Mouse (Mus musculus): ENCODE measurements at regions not wholly inside any gene's neighbourhood (a gene's known extent, or its start where the extent isn't known, plus 50 kb on each side); places are given as distances from the start of the nearest gene placed in this dataset.

DNA sequence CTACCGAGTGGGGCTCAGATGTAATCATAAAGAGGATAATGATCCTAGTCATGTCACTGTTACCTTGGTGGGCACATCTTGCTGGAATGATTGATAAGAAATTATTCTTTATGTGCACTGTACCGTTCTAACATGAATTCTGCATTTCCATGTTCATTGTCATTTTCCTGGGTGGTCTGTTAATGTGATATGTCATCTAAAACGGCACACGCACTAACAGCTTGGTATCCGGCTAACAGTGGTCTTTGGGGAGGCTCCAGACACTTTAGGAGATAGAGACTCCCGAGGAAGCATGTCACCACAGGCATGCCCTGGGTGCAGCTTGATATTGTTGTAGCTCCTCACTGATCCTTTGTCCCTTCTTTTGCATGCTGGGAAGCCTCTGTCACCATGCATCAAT, 1096.1 kb downstream of the Car8 start:
- no peak for DNase-seq (ENCODE audit: low spot score)

GRCm38 (mm10) chr4:7112159-7112558, 1126.7 kb downstream of the Car8 start:
- DNase-seq (ENCODE audit: low spot score), result no peak

DNA sequence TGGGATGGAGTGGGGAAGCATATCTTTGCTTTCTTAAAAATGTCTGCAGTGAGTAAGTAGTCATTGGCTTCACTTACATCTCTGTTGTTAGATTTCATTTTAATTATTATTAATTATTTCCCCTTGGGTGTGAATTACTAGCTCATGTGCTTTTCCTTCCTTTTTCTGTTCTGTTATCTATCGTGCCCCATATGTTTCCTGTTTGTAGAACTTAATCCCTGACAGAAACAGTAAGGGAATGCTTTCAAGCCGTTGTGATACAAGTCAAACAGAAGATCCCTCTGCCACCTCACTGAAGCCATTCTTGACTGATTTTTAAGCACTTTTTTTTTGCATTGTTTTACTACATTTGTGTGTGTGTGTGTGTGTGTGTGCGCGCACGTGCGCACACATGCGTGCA, 1145.9 kb downstream of the Car8 start:
- DNase-seq (ENCODE audit: low spot score), result no peak

DNA sequence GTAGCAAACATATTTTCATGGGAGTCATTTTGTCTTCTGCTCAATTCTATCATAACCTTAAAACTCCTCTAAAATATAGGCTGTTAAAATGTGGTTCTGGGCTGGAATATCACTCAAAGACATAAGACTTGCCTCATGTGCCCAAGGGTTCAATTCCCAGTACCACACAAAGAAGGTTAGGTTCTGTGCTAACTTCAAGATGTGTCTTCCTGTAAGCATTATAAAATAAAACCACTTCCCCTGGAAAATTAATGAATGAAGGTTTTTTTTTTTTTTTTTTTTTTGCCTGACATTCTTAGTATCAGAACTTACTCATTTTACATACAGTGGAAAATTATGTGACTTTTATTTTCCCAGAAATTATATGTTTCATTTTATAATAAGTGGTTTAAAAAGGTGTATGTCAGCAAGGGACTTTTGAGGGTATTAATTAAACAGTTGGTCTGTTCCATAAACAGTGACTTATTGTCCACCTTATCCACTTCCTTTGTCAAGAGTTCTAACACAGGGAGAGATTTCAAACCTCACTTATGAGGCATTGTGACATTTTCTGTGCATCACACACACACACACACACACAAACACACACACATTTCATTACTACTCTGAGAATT, 1147.5 kb downstream of the Car8 start:
- DNase-seq (ENCODE audit: low spot score), result no peak
